Mouse (Mus musculus): ENCODE measurements around the gene Sipa1l3.

DNA sequence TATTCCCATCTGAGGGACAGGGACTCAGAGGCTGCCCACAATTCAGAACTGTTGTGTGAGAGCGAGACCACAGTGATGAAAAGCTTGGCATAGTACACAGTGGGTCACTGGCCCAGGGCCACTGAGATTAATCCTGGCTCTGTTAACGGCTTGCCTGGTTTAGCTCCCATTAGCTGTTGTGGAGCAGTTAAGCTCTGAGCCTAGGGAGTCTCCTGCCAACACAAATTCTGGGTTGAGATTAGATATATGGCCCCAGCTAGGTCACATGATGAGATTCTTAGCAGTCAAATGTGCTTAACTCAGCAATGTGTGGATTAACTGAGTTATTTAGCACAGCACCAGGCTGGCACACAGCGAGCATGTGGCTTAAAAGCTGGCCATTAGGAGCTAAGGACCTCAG is 121.0 kb downstream of the Sipa1l3 start:
- TF ChIP-seq CTCF (IDR thresholded peaks at IDR 0.05; ENCODE audit: borderline replicate concordance, control insufficient read depth, extremely low read depth, insufficient read depth, low read length, poor library complexity): no peak
- no peak for TF ChIP-seq POLR2A (IDR thresholded peaks at IDR 0.05; ENCODE audit: control insufficient read depth, extremely low read depth, insufficient read depth, low read length, poor library complexity)

Measured in thymus, adult 2 months (tissue).